Mouse (Mus musculus): ENCODE results near the gene Evpl.

The Evpl gene

GRCm38 (mm10) chr11:116255090-116255981 lies 17.5 kb upstream of the Evpl start:
- no peak for DNase-seq

- no peak for DNase-seq
Measured at GRCm38 (mm10) chr11:116254627-116255026, 16.8 kb upstream of the Evpl start.

- no peak for DNase-seq
Measured at GRCm38 (mm10) chr11:116253076-116253600, 15.3 kb upstream of the Evpl start.

GRCm38 (mm10) chr11:116250898-116251297 lies 13.0 kb upstream of the Evpl start:
- DNase-seq: no peak

- DNase-seq: no peak
Measured at GRCm38 (mm10) chr11:116247502-116248222, 9.8 kb upstream of the Evpl start.

- DNase-seq: no peak
Measured at GRCm38 (mm10) chr11:116245616-116246015, 7.7 kb upstream of the Evpl start.

GRCm38 (mm10) chr11:116244580-116244979 lies 6.7 kb upstream of the Evpl start:
- no peak for DNase-seq

- no peak for DNase-seq
Measured at GRCm38 (mm10) chr11:116241744-116242235, 3.9 kb upstream of the Evpl start.

- no peak for DNase-seq
Measured at GRCm38 (mm10) chr11:116239797-116240196, 1.9 kb upstream of the Evpl start.

GRCm38 (mm10) chr11:116234901-116235300 lies 3.0 kb downstream of the Evpl start:
- DNase-seq: no peak

- DNase-seq: no peak
Measured at GRCm38 (mm10) chr11:116232427-116232826, 5.5 kb downstream of the Evpl start.

GRCm38 (mm10) chr11:116228699-116229098 lies 9.2 kb downstream of the Evpl start:
- DNase-seq: no peak

- DNase-seq: peak; percentile 95
Measured at GRCm38 (mm10) chr11:116226414-116226813, 11.5 kb downstream of the Evpl start.

- no peak for DNase-seq
Measured at GRCm38 (mm10) chr11:116222740-116223059, 15.2 kb downstream of the Evpl start.

- DNase-seq: peak; percentile 93
Measured at GRCm38 (mm10) chr11:116221931-116222739, 15.7 kb downstream of the Evpl start.

GRCm38 (mm10) chr11:116219885-116220284 lies 18.0 kb downstream of the Evpl start:
- DNase-seq: peak; percentile 95

GRCm38 (mm10) chr11:116218737-116219400 lies 19.0 kb downstream of the Evpl start:
- peak; percentile 99 for DNase-seq

GRCm38 (mm10) chr11:116218263-116218662 lies 19.6 kb downstream of the Evpl start:
- DNase-seq: peak; percentile 98

GRCm38 (mm10) chr11:116216549-116216948 lies 21.3 kb downstream of the Evpl start:
- DNase-seq: no peak

- no peak for DNase-seq
Measured at GRCm38 (mm10) chr11:116215991-116216390, 21.9 kb downstream of the Evpl start.

GRCm38 (mm10) chr11:116215181-116215580 lies 22.7 kb downstream of the Evpl start:
- no peak for DNase-seq

- DNase-seq: no peak
Measured at GRCm38 (mm10) chr11:116213877-116214510, 23.9 kb downstream of the Evpl start.

Measured in heart, adult 11 months (tissue).